Mouse (Mus musculus) cerebellum, adult 2 months (tissue): Measurements from ENCODE around the gene Sox5. TPM values are rescaled to one million over a fixed set of nuclear protein-coding genes. Genes with fewer than 3 reads are reported as not detected.

Experiments
- DNase-seq, 2 experiments: peaks; one replicate each; pipeline ENCODE4 v3.0.0; 2021
- H3K27ac ChIP-seq: fragments of 200-500 bp; 2 replicates; pipeline ENCODE4 v1.5.1; 2012; ENCODE audit warnings: low read length, control low read depth, inconsistent platforms; ENCODE audit not compliant: insufficient read depth
- H3K27me3 ChIP-seq: fragments of 200-500 bp; 2 replicates; pipeline ENCODE4 v1.6.1; 2012; ENCODE audit warnings: inconsistent platforms, mild to moderate bottlenecking, low read length, moderate library complexity; ENCODE audit not compliant: control insufficient read depth, insufficient read depth
- H3K4me1 ChIP-seq: fragments of 200-500 bp; 2 replicates; pipeline ENCODE4 v1.6.1; 2011; ENCODE audit warnings: low read length; ENCODE audit not compliant: control insufficient read depth, insufficient read depth
- H3K4me3 ChIP-seq: fragments of 200-500 bp; replicated peaks from 2 replicates; pipeline ENCODE3; 2011; ENCODE audit warnings: mild to moderate bottlenecking, low read depth, low read length, control low read depth; ENCODE audit not compliant: insufficient read depth
- CTCF ChIP-seq: fragments of 200-500 bp; IDR thresholded peaks from 2 replicates; pipeline ENCODE4 v1.5.1; 2011; ENCODE audit warnings: low read depth, mild to moderate bottlenecking, control low read depth, low read length, moderate library complexity, borderline replicate concordance; ENCODE audit not compliant: insufficient read depth
- POLR2A ChIP-seq: fragments of 200-500 bp; IDR thresholded peaks from 2 replicates; pipeline ENCODE4 v1.6.1; 2011; ENCODE audit warnings: low read length, control low read depth, borderline replicate concordance; ENCODE audit not compliant: insufficient read depth
- WGBS: fragments of 180-500 bp; shearing (Covaris S2); methylation state at CpG from one replicate; pipeline ENCODE4 v1.1.7; 2018; 5-methylcytosine and 5-hydroxymethylcytosine counted together
- polyA plus RNA-seq: library from polyadenylated mRNA; depleted of rRNA; stranded (reverse); fragments of >200 nt; gene quantifications from 2 replicates; pipeline ENCODE4 v1.2.3, GENCODE M21; 2012

Gene Sox5
- polyA plus RNA-seq, 1 experiment = 13.3 TPM

- H3K4me3 ChIP-seq = no peak overlapping the region
- no peaks in the 10 kb centered on the region for H3K4me1 ChIP-seq
- TF ChIP-seq POLR2A = no peak
- TF ChIP-seq CTCF = no peak
- 47% methylated on average over 13 of the region's 13 CpGs for WGBS
- no peak for DNase-seq
- no peaks in the 10 kb centered on the region for H3K27me3 ChIP-seq
- H3K27ac ChIP-seq = no peak overlapping the region
Measured at GRCm38 (mm10) chr6:144753225-144753962, 28.4 kb downstream of the Sox5 start.

- WGBS = 86% methylated on average over 4 of the region's 4 CpGs
- TF ChIP-seq POLR2A (no peak), CTCF (no peak)
Measured at GRCm38 (mm10) chr6:144751581-144751980, 30.2 kb downstream of the Sox5 start.

GRCm38 (mm10) chr6:144750197-144750596 lies 31.6 kb downstream of the Sox5 start:
- Histone ChIP-seq H3K4me1 (no peaks in the 10 kb centered on the region), H3K27me3 (no peaks in the 10 kb centered on the region), H3K4me3 (no peak overlapping the region), H3K27ac (no peak overlapping the region)
- no peak for DNase-seq
- TF ChIP-seq CTCF (no peak), POLR2A (no peak)
- WGBS = 42% methylated on average over 7 of the region's 7 CpGs

More at GRCm38 (mm10) chr6:144751581-144751980, 30.2 kb downstream of the Sox5 start:
- Histone ChIP-seq H3K27me3 (no peaks in the 10 kb centered on the region), H3K27ac (no peak overlapping the region), H3K4me1 (no peaks in the 10 kb centered on the region), H3K4me3 (no peak overlapping the region)
- DNase-seq = no peak

GRCm38 (mm10) chr6:144746436-144746835 lies 35.3 kb downstream of the Sox5 start:
- H3K27ac ChIP-seq = no peak overlapping the region
- no peaks in the 10 kb centered on the region for H3K4me1 ChIP-seq
- no peaks in the 10 kb centered on the region for H3K27me3 ChIP-seq
- TF ChIP-seq CTCF (no peak), POLR2A (no peak)
- H3K4me3 ChIP-seq = no peak overlapping the region
- DNase-seq = no peak
- WGBS = 93% methylated on average over 10 of the region's 10 CpGs

GRCm38 (mm10) chr6:144742559-144742958 lies 39.2 kb downstream of the Sox5 start:
- no peak overlapping the region for H3K4me3 ChIP-seq
- H3K4me1 ChIP-seq = no peaks in the 10 kb centered on the region
- no peak overlapping the region for H3K27ac ChIP-seq
- H3K27me3 ChIP-seq = no peaks in the 10 kb centered on the region
- WGBS = 34% methylated on average over 3 of the region's 3 CpGs
- DNase-seq = no peak
- TF ChIP-seq CTCF (no peak), POLR2A (no peak)

GRCm38 (mm10) chr6:144741080-144741655 lies 40.6 kb downstream of the Sox5 start:
- Histone ChIP-seq H3K27ac (no peak overlapping the region), H3K4me3 (no peak overlapping the region), H3K4me1 (no peaks in the 10 kb centered on the region), H3K27me3 (no peaks in the 10 kb centered on the region)
- WGBS = 71% methylated on average over 3 of the region's 3 CpGs
- DNase-seq = no peak
- TF ChIP-seq CTCF = no peak
- TF ChIP-seq POLR2A = no peak

GRCm38 (mm10) chr6:144740343-144740742 lies 41.4 kb downstream of the Sox5 start:
- H3K27ac ChIP-seq = no peak overlapping the region
- WGBS = 90% methylated on average over 3 of the region's 3 CpGs
- no peaks in the 10 kb centered on the region for H3K27me3 ChIP-seq
- no peak for DNase-seq
- TF ChIP-seq CTCF (no peak), POLR2A (no peak)
- H3K4me3 ChIP-seq = no peak overlapping the region
- no peaks in the 10 kb centered on the region for H3K4me1 ChIP-seq

GRCm38 (mm10) chr6:144739753-144740152 lies 42.0 kb downstream of the Sox5 start:
- 58% methylated on average over 2 of the region's 2 CpGs for WGBS
- TF ChIP-seq POLR2A (no peak), CTCF (no peak)
- H3K27me3 ChIP-seq = no peaks in the 10 kb centered on the region
- no peak overlapping the region for H3K27ac ChIP-seq
- DNase-seq = no peak
- H3K4me1 ChIP-seq = no peaks in the 10 kb centered on the region
- no peak overlapping the region for H3K4me3 ChIP-seq
